Mouse (Mus musculus) liver, embryonic 16.5 days (tissue): Measurements from ENCODE around the gene Onecut3. TPM values are rescaled to one million over a fixed set of nuclear protein-coding genes. Genes with fewer than 3 reads are reported as not detected.

ENCODE experiments used
- ATAC-seq: fragments of 200-750 bp; cut with Nextera tagmentation; 2 replicates; pipeline ENCODE4 v1.8.0; 2017; ENCODE audit warnings: low read depth, mild to moderate bottlenecking, moderate number of reproducible peaks, moderate library complexity
- H3K27ac ChIP-seq: fragments of 300-500 bp; sonication (generic); 2 replicates; pipeline ENCODE4 v1.5.1; 2014; ENCODE audit warnings: mild to moderate bottlenecking, low read length
- H3K27me3 ChIP-seq: fragments of 300-500 bp; sonication (generic); 2 replicates; pipeline ENCODE4 v1.6.1; 2014; ENCODE audit warnings: low read depth, low read length, mixed read lengths; ENCODE audit not compliant: control insufficient read depth, insufficient read depth
- H3K36me3 ChIP-seq: fragments of 300-500 bp; sonication (generic); 2 replicates; pipeline ENCODE4 v1.6.1; 2014; ENCODE audit warnings: mild to moderate bottlenecking; ENCODE audit not compliant: control insufficient read depth, insufficient read depth
- H3K4me1 ChIP-seq: fragments of 300-500 bp; sonication (generic); 2 replicates; pipeline ENCODE4 v1.6.1; 2014; ENCODE audit warnings: low read depth, low read length, mixed read lengths; ENCODE audit not compliant: control insufficient read depth
- H3K4me2 ChIP-seq: fragments of 300-500 bp; sonication (generic); 2 replicates; pipeline ENCODE4 v1.6.1; 2014; ENCODE audit warnings: low read depth, low read length, mixed read lengths
- H3K4me3 ChIP-seq: fragments of 300-500 bp; sonication (generic); 2 replicates; pipeline ENCODE4 v1.5.1; 2014; ENCODE audit warnings: low read depth, mild to moderate bottlenecking, low read length
- H3K9ac ChIP-seq: fragments of 300-500 bp; sonication (generic); 2 replicates; pipeline ENCODE4 v1.6.1; 2014; ENCODE audit warnings: low read depth, low read length
- H3K9me3 ChIP-seq: fragments of 300-500 bp; sonication (generic); replicated peaks from 2 replicates; pipeline ENCODE4 v1.6.1; 2016; ENCODE audit warnings: low read length; ENCODE audit not compliant: control insufficient read depth
- WGBS: fragments of 180-500 bp; shearing (Covaris S2); extraction: QIAGEN DNeasy Blood & Tissue Kit; methylation state at CpG from one replicate; pipeline ENCODE4 v1.1.7; 2014; ENCODE audit not compliant: insufficient replicate concordance; 5-methylcytosine and 5-hydroxymethylcytosine counted together
- polyA plus RNA-seq: library from polyadenylated mRNA; unstranded; fragments of >200 nt; fragmentation: Nextera tagmentation; extraction: Ambion mirVana; gene quantifications from 2 replicates; pipeline ENCODE4 v1.2.1, GENCODE M21; 2015

The Onecut3 gene
- polyA plus RNA-seq, 1 experiment from 2014 or later, result 0.02 TPM

GRCm38 (mm10) chr10:80513739-80514138 is 19.1 kb downstream of the Onecut3 start:
- H3K27ac ChIP-seq, result no peak overlapping the region
- no peaks in the 10 kb centered on the region for H3K9me3 ChIP-seq
- 16% methylated on average over 19 of the region's 19 CpGs for WGBS
- H3K36me3 ChIP-seq, result no peaks in the 10 kb centered on the region
- peaks cover 50% of the 10 kb centered on the region for H3K27me3 ChIP-seq
- no peak overlapping the region for H3K9ac ChIP-seq
- H3K4me2 ChIP-seq, result no peak overlapping the region
- no peak for ATAC-seq
- H3K4me1 ChIP-seq, result peaks cover 6% of the 10 kb centered on the region
- H3K4me3 ChIP-seq, result no peak overlapping the region

GRCm38 (mm10) chr10:80519287-80519686 is 24.7 kb downstream of the Onecut3 start:
- Histone ChIP-seq H3K9ac (no peak overlapping the region), H3K27ac (no peak overlapping the region), H3K4me2 (no peak overlapping the region), H3K4me3 (no peak overlapping the region), H3K9me3 (no peaks in the 10 kb centered on the region), H3K36me3 (no peaks in the 10 kb centered on the region), H3K4me1 (no peaks in the 10 kb centered on the region), H3K27me3 (peaks cover 17% of the 10 kb centered on the region)
- ATAC-seq, result no peak
- 41% methylated on average over 2 of the region's 2 CpGs for WGBS

GRCm38 (mm10) chr10:80523299-80523698 is 28.7 kb downstream of the Onecut3 start:
- no peak overlapping the region for H3K27ac ChIP-seq
- H3K27me3 ChIP-seq, result peaks cover 14% of the 10 kb centered on the region
- no peak overlapping the region for H3K4me2 ChIP-seq
- no peaks in the 10 kb centered on the region for H3K9me3 ChIP-seq
- no peaks in the 10 kb centered on the region for H3K36me3 ChIP-seq
- H3K4me1 ChIP-seq, result no peaks in the 10 kb centered on the region
- 84% methylated on average over 7 of the region's 7 CpGs for WGBS
- ATAC-seq, result no peak
- no peak overlapping the region for H3K9ac ChIP-seq
- H3K4me3 ChIP-seq, result no peak overlapping the region

GRCm38 (mm10) chr10:80526172-80526571 is 31.5 kb downstream of the Onecut3 start:
- WGBS, result 25% methylated on average over 9 of the region's 9 CpGs
- no peaks in the 10 kb centered on the region for H3K9me3 ChIP-seq
- no peak overlapping the region for H3K9ac ChIP-seq
- no peaks in the 10 kb centered on the region for H3K4me1 ChIP-seq
- H3K4me2 ChIP-seq, result no peak overlapping the region
- no peaks in the 10 kb centered on the region for H3K36me3 ChIP-seq
- no peak for ATAC-seq
- peaks cover 13% of the 10 kb centered on the region for H3K27me3 ChIP-seq
- H3K27ac ChIP-seq, result no peak overlapping the region
- H3K4me3 ChIP-seq, result no peak overlapping the region

GRCm38 (mm10) chr10:80532783-80533182 is 38.1 kb downstream of the Onecut3 start:
- peak; percentile 25; the same call in 1 of the 2 replicates for ATAC-seq
- Histone ChIP-seq H3K4me2 (peak overlapping the region; percentile 22; the same call in 1 of the 2 replicates), H3K27me3 (peaks cover 3% of the 10 kb centered on the region; the same call in 1 of the 2 replicates), H3K9me3 (no peaks in the 10 kb centered on the region), H3K9ac (no peak overlapping the region), H3K27ac (peak overlapping the region; percentile 14; the same call in 1 of the 2 replicates), H3K4me1 (peaks cover 40% of the 10 kb centered on the region), H3K36me3 (no peaks in the 10 kb centered on the region), H3K4me3 (no peak overlapping the region)
- WGBS, result 70% methylated on average over 11 of the region's 11 CpGs

GRCm38 (mm10) chr10:80533704-80534103 is 39.1 kb downstream of the Onecut3 start:
- Histone ChIP-seq H3K4me1 (peaks cover 49% of the 10 kb centered on the region), H3K4me3 (no peak overlapping the region), H3K36me3 (no peaks in the 10 kb centered on the region), H3K9me3 (no peaks in the 10 kb centered on the region), H3K27ac (peak overlapping the region; percentile 85), H3K27me3 (peaks cover 3% of the 10 kb centered on the region; the same call in 1 of the 2 replicates), H3K4me2 (peak overlapping the region; percentile 27; the same call in 1 of the 2 replicates), H3K9ac (peak overlapping the region; percentile 19; the same call in 1 of the 2 replicates)
- peak; percentile 72 for ATAC-seq
- 4% methylated on average over 7 of the region's 7 CpGs for WGBS

GRCm38 (mm10) chr10:80535071-80535470 is 40.4 kb downstream of the Onecut3 start:
- H3K4me3 ChIP-seq, result peak overlapping the region; percentile 59

GRCm38 (mm10) chr10:80535711-80536110 is 41.1 kb downstream of the Onecut3 start:
- no peak for ATAC-seq
- Histone ChIP-seq H3K36me3 (no peaks in the 10 kb centered on the region), H3K4me2 (peak overlapping the region; percentile 79), H3K27ac (peak overlapping the region; percentile 85), H3K27me3 (no peaks in the 10 kb centered on the region; the same call in 1 of the 2 replicates), H3K9me3 (no peaks in the 10 kb centered on the region), H3K4me3 (peak overlapping the region; percentile 59), H3K4me1 (peaks cover 64% of the 10 kb centered on the region), H3K9ac (peak overlapping the region; percentile 54)
- WGBS, result 13% methylated on average over 13 of the region's 13 CpGs

More at GRCm38 (mm10) chr10:80535071-80535470, 40.4 kb downstream of the Onecut3 start:
- Histone ChIP-seq H3K27me3 (no peaks in the 10 kb centered on the region; the same call in 1 of the 2 replicates), H3K9ac (peak overlapping the region; percentile 54), H3K9me3 (no peaks in the 10 kb centered on the region), H3K27ac (peak overlapping the region; percentile 85), H3K4me2 (peak overlapping the region; percentile 79), H3K4me1 (peaks cover 61% of the 10 kb centered on the region), H3K36me3 (no peaks in the 10 kb centered on the region)
- peak; percentile 31 for ATAC-seq
- WGBS, result 2% methylated on average over 14 of the region's 14 CpGs

GRCm38 (mm10) chr10:80538180-80538579 is 43.5 kb downstream of the Onecut3 start:
- Histone ChIP-seq H3K36me3 (peaks cover 14% of the 10 kb centered on the region), H3K4me1 (peaks cover 59% of the 10 kb centered on the region), H3K27ac (no peak overlapping the region), H3K9ac (no peak overlapping the region), H3K4me3 (no peak overlapping the region), H3K9me3 (no peaks in the 10 kb centered on the region), H3K27me3 (no peaks in the 10 kb centered on the region; the same call in 1 of the 2 replicates), H3K4me2 (no peak overlapping the region)
- whole genome bisulfite sequencing, result 47% methylated on average over 5 of the region's 5 CpGs
- no peak for ATAC-seq
